ENCODE assay signal across 9 mouse cellular contexts in the genomic region with DNA sequence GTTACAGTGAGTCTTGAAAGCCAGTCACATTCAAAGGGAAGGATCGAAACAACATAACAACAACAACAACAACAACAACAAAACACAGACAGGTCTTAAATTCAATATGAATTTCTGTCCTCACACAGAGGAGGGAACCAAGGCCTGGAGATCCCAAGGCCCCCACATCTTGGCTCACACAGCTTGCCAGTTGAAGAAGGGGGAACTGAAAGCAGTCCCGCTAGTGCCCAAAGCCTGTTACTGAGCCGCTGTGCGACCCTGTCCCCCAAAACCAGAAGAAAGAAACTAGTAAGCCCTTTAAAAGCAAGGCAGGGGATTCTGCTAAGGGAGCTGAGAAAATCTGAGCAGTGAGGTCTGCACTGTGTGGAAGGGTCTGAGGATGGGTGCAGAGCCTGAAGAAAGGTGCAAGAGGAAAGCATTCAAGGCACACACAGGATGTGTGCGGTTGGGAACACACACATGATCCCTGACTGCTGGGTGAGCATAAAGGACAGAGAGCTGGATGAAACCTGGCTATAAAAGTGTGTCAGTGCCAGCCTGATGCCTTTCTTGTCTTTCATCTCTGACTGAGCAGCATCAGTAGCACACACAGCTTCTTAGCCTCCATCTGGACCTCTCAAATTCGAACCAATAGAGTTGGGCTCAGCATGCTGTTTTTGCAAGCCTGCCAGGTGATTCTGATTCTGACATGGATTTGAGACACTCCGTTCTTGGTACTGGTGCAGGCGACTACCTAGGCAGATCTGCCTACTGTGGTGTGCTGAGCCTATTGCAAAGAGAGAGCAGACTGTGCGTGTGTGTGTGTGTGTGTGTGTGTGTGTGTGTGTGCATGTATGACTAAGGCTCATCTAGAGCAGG. TPM values are rescaled to one million over a fixed set of nuclear protein-coding genes. Genes with fewer than 3 reads are reported as not detected.
DNase-seq lines count a peak whose midpoint lies in the region; ATAC-seq and TF ChIP-seq lines count a peak whose summit lies in the region.
"Had no signal": no experiment of that assay in that cellular context is flagged by ENCODE, and none has a peak within 500 bp of the region (broad histone marks: within the 10 kb centered on the region; RNA-seq: fewer than 3 reads in every experiment).

No protein-coding gene starts in this region.

- H3K9me3 ChIP-seq in hindbrain, postnatal 0 days (ENCODE audit: low read length) = no peaks in the 10 kb centered on the region
- H3K9me3 ChIP-seq in hindbrain, embryonic 14.5 days (ENCODE audit: control insufficient read depth, low read length) = no peaks in the 10 kb centered on the region

- peak overlapping the region; percentile 66 for H3K27ac ChIP-seq in hindbrain, postnatal 0 days
- H3K27ac ChIP-seq in hindbrain, embryonic 14.5 days = no peak overlapping the region

- H3K27me3 ChIP-seq in hindbrain, postnatal 0 days (ENCODE audit: insufficient read depth, low read length) = no peaks in the 10 kb centered on the region
- H3K27me3 ChIP-seq in hindbrain, embryonic 14.5 days (ENCODE audit: control insufficient read depth, insufficient read depth, low read length) = no peaks in the 10 kb centered on the region
- H3K27me3 ChIP-seq: CH12.LX had no signal

- WGBS in hindbrain, postnatal 0 days = 70% methylated on average over 9 of the region's 9 CpGs
- WGBS in hindbrain, embryonic 14.5 days = 86% methylated on average over 9 of the region's 9 CpGs

- DNase-seq in hindbrain, postnatal 0 days (ENCODE audit: low spot score) = peak; percentile 67
- DNase-seq in hindbrain, embryonic 14.5 days (ENCODE audit: low spot score) = no peak
- peak; percentile 29 for DNase-seq in cerebellum, adult 11 months
- peak; percentile 79 for DNase-seq in layer of hippocampus, adult 9-11 months
- DNase-seq in urinary bladder, postnatal 4 days (ENCODE audit: low spot score in 2 of 2) = no peak
- DNase-seq in thymus, postnatal 36 days = no peak
- DNase-seq in spleen, postnatal 4 days (ENCODE audit: low spot score in 2 of 2) = no peak

- H3K9ac ChIP-seq in hindbrain, postnatal 0 days (replicated peaks; ENCODE audit: low read length) = no peak overlapping the region
- no peak overlapping the region for H3K9ac ChIP-seq in hindbrain, embryonic 14.5 days

- no peak overlapping the region for H3K4me2 ChIP-seq in hindbrain, postnatal 0 days (ENCODE audit: low read depth, low read length)
- no peak overlapping the region for H3K4me2 ChIP-seq in hindbrain, embryonic 14.5 days (replicated peaks)

- peak; percentile 86 for ATAC-seq in hindbrain, postnatal 0 days
- no peak for ATAC-seq in hindbrain, embryonic 14.5 days (ENCODE audit: low FRiP score)
- peak; percentile 82 for ATAC-seq in common myeloid progenitor, adult 5-6 weeks (replicated peaks; ENCODE audit: low read depth, poor library complexity, severe bottlenecking)

- H3K36me3 ChIP-seq in hindbrain, postnatal 0 days (ENCODE audit: insufficient read depth, low read length) = no peaks in the 10 kb centered on the region
- H3K36me3 ChIP-seq in hindbrain, embryonic 14.5 days (replicated peaks; ENCODE audit: control insufficient read depth, insufficient read depth) = no peaks in the 10 kb centered on the region

- TF ChIP-seq CTCF in hindbrain, postnatal 0 days (IDR thresholded peaks at IDR 0.05; ENCODE audit: low read depth) = no peak

- no peaks in the 10 kb centered on the region for H3K4me1 ChIP-seq in hindbrain, postnatal 0 days (ENCODE audit: insufficient read depth, low read length)
- H3K4me1 ChIP-seq in hindbrain, embryonic 14.5 days (replicated peaks; ENCODE audit: control insufficient read depth, insufficient read depth, low read length) = no peaks in the 10 kb centered on the region

- H3K4me3 ChIP-seq in hindbrain, postnatal 0 days (ENCODE audit: low read length) = no peak overlapping the region
- no peak overlapping the region for H3K4me3 ChIP-seq in hindbrain, embryonic 14.5 days (replicated peaks; ENCODE audit: low read length)

RNA-seq across cellular contexts. Expression of gene Cxcl12, which starts 50.3 kb away (rescaled TPM):
- total RNA-seq in hindbrain, postnatal 0 days (2014; rRNA removed) = 39.2 and 40.3 TPM in 2 replicates
- 90.9 and 92.2 TPM in 2 replicates for polyA plus RNA-seq in hindbrain, postnatal 0 days (2015; fragmentation: Nextera tagmentation; extraction: Ambion mirVana)
- polyA plus RNA-seq in hindbrain, embryonic 14.5 days (2014; fragmentation: Nextera tagmentation; extraction: Ambion mirVana) = 61.8 and 62.4 TPM in 2 replicates
- 0.82 and 2.5 TPM in 2 replicates for total RNA-seq in common myeloid progenitor, adult 5-6 weeks (2017)
- total RNA-seq: CH12.LX had no signal

Comparison
In these comparisons a context has a peak if more than half of its experiments do, and no peak if none do; other contexts are left out.
1. DNase-seq: peak in hindbrain, postnatal 0 days (single experiment), cerebellum, adult 11 months (single experiment) and layer of hippocampus, adult 9-11 months (single experiment); none in hindbrain, embryonic 14.5 days (single experiment), urinary bladder, postnatal 4 days (0 of 2), thymus, postnatal 36 days (0 of 2) and spleen, postnatal 4 days (0 of 2).
2. RNA of gene Cxcl12, which starts 50.3 kb away (total RNA-seq): 39.2 to 40.3 TPM in hindbrain, postnatal 0 days; 0.82 to 2.5 TPM in common myeloid progenitor, adult 5-6 weeks; every median in the first group is over 10 times any median in the second.